Mouse (Mus musculus) MEL-GATA-1-ER (cell line): Measurements from ENCODE around the gene Park7.

ENCODE experiments used
- DNase-seq: peaks from one replicate; pipeline ENCODE4 v3.0.0-alpha.2; 2012; ENCODE audit warnings: low read depth; ENCODE audit errors: extremely low read depth

Gene Park7

GRCm38 (mm10) chr4:150914290-150914733 is at the start of gene Park7, which contains the start of gene Tnfrsf9:
Gene Park7 (minus strand): TSS chr4:150914437.
Gene Tnfrsf9 (plus strand): TSS chr4:150914562.
- peak; percentile 93 for DNase-seq

GRCm38 (mm10) chr4:150963711-150964110 is 49.5 kb upstream of the Park7 start:
- no peak for DNase-seq

- DNase-seq = no peak
These were observed 48.0 kb upstream of the Park7 start for GRCm38 (mm10) chr4:150962231-150962630.

GRCm38 (mm10) chr4:150958536-150958935 is 44.3 kb upstream of the Park7 start:
- DNase-seq = no peak

GRCm38 (mm10) chr4:150957106-150957458 is 42.8 kb upstream of the Park7 start:
- no peak for DNase-seq

- no peak for DNase-seq
These were observed 42.3 kb upstream of the Park7 start for GRCm38 (mm10) chr4:150956369-150957105.

GRCm38 (mm10) chr4:150950972-150951371 is 36.7 kb upstream of the Park7 start:
- no peak for DNase-seq

- DNase-seq = no peak
These were observed 30.5 kb upstream of the Park7 start for GRCm38 (mm10) chr4:150944707-150945106.

GRCm38 (mm10) chr4:150939991-150940651 is 25.9 kb upstream of the Park7 start:
- DNase-seq = no peak

- DNase-seq = no peak
These were observed 23.8 kb upstream of the Park7 start for GRCm38 (mm10) chr4:150938063-150938452.

GRCm38 (mm10) chr4:150937293-150938062 is 23.2 kb upstream of the Park7 start:
- DNase-seq = no peak

- no peak for DNase-seq
These were observed 19.3 kb upstream of the Park7 start for GRCm38 (mm10) chr4:150933503-150933902.

GRCm38 (mm10) chr4:150927789-150928188 is 13.6 kb upstream of the Park7 start:
- DNase-seq = no peak

GRCm38 (mm10) chr4:150926924-150927705 is 12.9 kb upstream of the Park7 start:
- no peak for DNase-seq

GRCm38 (mm10) chr4:150925923-150926322 is 11.7 kb upstream of the Park7 start:
- DNase-seq = peak; percentile 51

GRCm38 (mm10) chr4:150924936-150925335 is 10.7 kb upstream of the Park7 start:
- DNase-seq = no peak

GRCm38 (mm10) chr4:150924308-150924707 is 10.1 kb upstream of the Park7 start:
- no peak for DNase-seq

GRCm38 (mm10) chr4:150921206-150921605 is 7.0 kb upstream of the Park7 start:
- DNase-seq = no peak

GRCm38 (mm10) chr4:150917336-150918027 is 3.2 kb upstream of the Park7 start:
- no peak for DNase-seq

- DNase-seq = no peak
These were observed 1.1 kb upstream of the Park7 start for GRCm38 (mm10) chr4:150915181-150915906.
